In the genomic region with DNA sequence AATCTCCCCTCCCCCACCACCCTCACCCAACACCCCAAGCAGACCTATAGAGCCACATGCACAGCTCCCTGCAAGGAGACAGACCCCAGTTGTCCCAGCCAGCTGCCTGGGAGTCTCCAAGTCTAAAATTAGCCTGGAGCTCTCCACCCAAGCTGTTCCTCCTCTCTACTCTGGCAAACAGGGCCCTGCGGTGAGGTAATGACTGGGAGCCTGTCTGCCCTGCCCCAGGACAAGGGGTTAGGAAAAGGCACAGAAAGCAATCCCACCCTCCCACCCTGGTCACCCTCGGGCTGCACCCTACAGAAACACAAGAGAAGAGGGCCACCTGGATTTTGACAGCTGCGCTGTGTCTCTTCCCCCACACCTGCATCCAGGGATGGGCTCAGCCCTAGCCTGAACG, we compare ENCODE assay signal across 11 mouse cellular contexts. TPM values are rescaled to one million over a fixed set of nuclear protein-coding genes. Genes with fewer than 3 reads are reported as not detected.
DNase-seq lines count a peak whose midpoint lies in the region; ATAC-seq and TF ChIP-seq lines count a peak whose summit lies in the region.
"Had no signal": no experiment of that assay in that cellular context is flagged by ENCODE, and none has a peak within 500 bp of the region (broad histone marks: within the 10 kb centered on the region; RNA-seq: fewer than 3 reads in every experiment).

No protein-coding gene starts in this region.

- DNase-seq in frontal cortex, postnatal 14 days (ENCODE audit: low spot score in 2 of 2): no peak
- DNase-seq in gastrocnemius, postnatal 14 days: peak; percentile 64
- peak; percentile 77 to 80 for DNase-seq in heart, postnatal 10 days
- no peak for DNase-seq in spleen, postnatal 14 days (ENCODE audit: low spot score in 2 of 2)
- no peak for DNase-seq in retina, embryonic 14.5 days (ENCODE audit: low spot score)
- DNase-seq in midbrain, embryonic 11.5 days (ENCODE audit: low spot score, missing footprints): no peak
- DNase-seq: kidney, adult 18-20 months had no signal

- H3K9ac ChIP-seq in midbrain, embryonic 11.5 days (ENCODE audit: low read length): no peak overlapping the region

- H3K27ac ChIP-seq in midbrain, embryonic 11.5 days (ENCODE audit: low read depth, low read length): no peak overlapping the region

- peaks cover 16% of the 10 kb centered on the region for H3K36me3 ChIP-seq in E14TG2a.4 (ENCODE audit: insufficient read depth, low read length)
- no peaks in the 10 kb centered on the region for H3K36me3 ChIP-seq in midbrain, embryonic 11.5 days (ENCODE audit: control insufficient read depth, insufficient read depth, low read length)

- no peak for TF ChIP-seq CTCF in E14TG2a.4 (conservative IDR thresholded peaks at IDR 0.05; ENCODE audit: low read length)

- intact Hi-C loops in gastrocnemius, postnatal 14 days (cut with DNase I; ENCODE audit: low total_unique reads): no loop called here
- intact Hi-C loops in heart, postnatal 10 days (cut with DNase I): no loop called here

- H3K27me3 ChIP-seq in E14TG2a.4 (ENCODE audit: insufficient read depth, low read length): no peaks in the 10 kb centered on the region
- H3K27me3 ChIP-seq in midbrain, embryonic 11.5 days (ENCODE audit: control insufficient read depth, insufficient read depth, low read length): no peaks in the 10 kb centered on the region

- WGBS in midbrain, embryonic 11.5 days: 70% methylated on average over 4 of the region's 4 CpGs

- H3K4me2 ChIP-seq in midbrain, embryonic 11.5 days: no peak overlapping the region

- peak overlapping the region; percentile 58 for H3K4me3 ChIP-seq in E14TG2a.4 (replicated peaks; ENCODE audit: low read length)
- no peak overlapping the region for H3K4me3 ChIP-seq in midbrain, embryonic 11.5 days (ENCODE audit: low read depth, low read length)

- peak; percentile 79 for ATAC-seq in frontal cortex, adult (ENCODE audit: low TSS enrichment)
- ATAC-seq in midbrain, embryonic 11.5 days (ENCODE audit: low FRiP score): no peak

- H3K4me1 ChIP-seq in E14TG2a.4 (replicated peaks; ENCODE audit: low read depth, low read length): peaks cover 64% of the 10 kb centered on the region
- no peaks in the 10 kb centered on the region for H3K4me1 ChIP-seq in midbrain, embryonic 11.5 days (ENCODE audit: control insufficient read depth, insufficient read depth, low read length)

- H3K9me3 ChIP-seq in E14TG2a.4 (ENCODE audit: low read length): no peaks in the 10 kb centered on the region
- no peaks in the 10 kb centered on the region for H3K9me3 ChIP-seq in midbrain, embryonic 11.5 days (ENCODE audit: control insufficient read depth, low read length)

RNA-seq across cellular contexts. Expression of gene D330020A13Rik, which starts 19.3 kb away (rescaled TPM):
- under 1 TPM in 1 of 2 experiments, not detected in 1; 0.21 TPM for total RNA-seq in gastrocnemius, postnatal 14 days (2021)
- not detected for total RNA-seq in heart, postnatal 10 days (2021)
- polyA plus RNA-seq in midbrain, embryonic 11.5 days (2014; fragmentation: Nextera tagmentation; extraction: Ambion mirVana): not detected in 2 replicates
- total RNA-seq: neutrophil, adult 5-6 weeks had no signal
- polyA plus RNA-seq: limb, embryonic 11.5 days had no signal

RNA-seq across cellular contexts. Expression of gene B4galnt3, which starts 19.5 kb away (rescaled TPM):
- total RNA-seq in gastrocnemius, postnatal 14 days (2021): 1 to 10 TPM; 2.7 TPM
- total RNA-seq in heart, postnatal 10 days (2021): under 1 TPM; 0.25 to 0.67 TPM
- 0.07 and 0.14 TPM in 2 replicates for polyA plus RNA-seq in midbrain, embryonic 11.5 days (2014; fragmentation: Nextera tagmentation; extraction: Ambion mirVana)
- total RNA-seq: neutrophil, adult 5-6 weeks had no signal

Comparison
In these comparisons a context has a peak if more than half of its experiments do, and no peak if none do; other contexts are left out.
1. DNase-seq: peak in gastrocnemius, postnatal 14 days (single experiment) and heart, postnatal 10 days (2 of 2); none in frontal cortex, postnatal 14 days (0 of 2), spleen, postnatal 14 days (0 of 2), retina, embryonic 14.5 days (single experiment) and midbrain, embryonic 11.5 days (single experiment).